Mouse (Mus musculus): ENCODE measurements around the gene Kcnd3. TPM values are rescaled to one million over a fixed set of nuclear protein-coding genes. Genes with fewer than 3 reads are reported as not detected.

Gene Kcnd3
- polyA plus RNA-seq, 1 experiment from 2014 or later, result 0.13 TPM

GRCm38 (mm10) chr3:105573156-105573555 is 121.0 kb downstream of the Kcnd3 start:
- Histone ChIP-seq H3K4me1 (no peaks in the 10 kb centered on the region), H3K27ac (no peak overlapping the region), H3K4me3 (no peak overlapping the region), H3K9me3 (replicated peaks) (no peaks in the 10 kb centered on the region), H3K36me3 (no peaks in the 10 kb centered on the region), H3K27me3 (ENCODE audit: low read depth, poor library complexity, severe bottlenecking) (peaks cover 4% of the 10 kb centered on the region; the same call in 1 of the 2 replicates)
- 78% methylated on average over 2 of the region's 2 CpGs for WGBS
- no peak for DNase-seq (ENCODE audit: low spot score)

GRCm38 (mm10) chr3:105578320-105578719 is 126.2 kb downstream of the Kcnd3 start:
- 76% methylated on average over 3 of the region's 3 CpGs for WGBS
- Histone ChIP-seq H3K27ac (no peak overlapping the region), H3K4me1 (no peaks in the 10 kb centered on the region), H3K27me3 (ENCODE audit: low read depth, poor library complexity, severe bottlenecking) (no peaks in the 10 kb centered on the region), H3K9me3 (replicated peaks) (no peaks in the 10 kb centered on the region), H3K4me3 (no peak overlapping the region), H3K36me3 (no peaks in the 10 kb centered on the region)
- DNase-seq (ENCODE audit: low spot score), result no peak

GRCm38 (mm10) chr3:105581119-105581518 is 129.0 kb downstream of the Kcnd3 start:
- no peaks in the 10 kb centered on the region for H3K36me3 ChIP-seq
- no peak for DNase-seq (ENCODE audit: low spot score)
- no peaks in the 10 kb centered on the region for H3K9me3 ChIP-seq (replicated peaks)
- WGBS, result 69% methylated on average over 6 of the region's 6 CpGs
- H3K27me3 ChIP-seq (ENCODE audit: low read depth, poor library complexity, severe bottlenecking), result no peaks in the 10 kb centered on the region
- H3K4me1 ChIP-seq, result no peaks in the 10 kb centered on the region
- no peak overlapping the region for H3K4me3 ChIP-seq
- no peak overlapping the region for H3K27ac ChIP-seq

GRCm38 (mm10) chr3:105585734-105586159 is 133.6 kb downstream of the Kcnd3 start:
- H3K4me1 ChIP-seq, result no peaks in the 10 kb centered on the region
- no peaks in the 10 kb centered on the region for H3K27me3 ChIP-seq (ENCODE audit: low read depth, poor library complexity, severe bottlenecking)
- no peak for DNase-seq (ENCODE audit: low spot score)
- no peaks in the 10 kb centered on the region for H3K36me3 ChIP-seq
- no peak overlapping the region for H3K4me3 ChIP-seq
- H3K27ac ChIP-seq, result no peak overlapping the region
- WGBS, result 48% methylated on average over 4 of the region's 4 CpGs
- H3K9me3 ChIP-seq (replicated peaks), result no peaks in the 10 kb centered on the region

GRCm38 (mm10) chr3:105590056-105590672 is 138.0 kb downstream of the Kcnd3 start:
- Histone ChIP-seq H3K4me1 (no peaks in the 10 kb centered on the region), H3K27ac (no peak overlapping the region), H3K9me3 (replicated peaks) (no peaks in the 10 kb centered on the region), H3K4me3 (no peak overlapping the region), H3K36me3 (no peaks in the 10 kb centered on the region), H3K27me3 (ENCODE audit: low read depth, poor library complexity, severe bottlenecking) (no peaks in the 10 kb centered on the region)
- no peak for DNase-seq (ENCODE audit: low spot score)
- 80% methylated on average over 15 of the region's 15 CpGs for WGBS

- Histone ChIP-seq H3K9me3 (replicated peaks) (no peaks in the 10 kb centered on the region), H3K4me1 (no peaks in the 10 kb centered on the region), H3K27ac (no peak overlapping the region), H3K36me3 (no peaks in the 10 kb centered on the region), H3K27me3 (ENCODE audit: low read depth, poor library complexity, severe bottlenecking) (no peaks in the 10 kb centered on the region), H3K4me3 (no peak overlapping the region)
- no peak for DNase-seq (ENCODE audit: low spot score)
- WGBS, result 92% methylated on average over 1 of the region's 1 CpGs
Observed at GRCm38 (mm10) chr3:105591766-105592165, 139.6 kb downstream of the Kcnd3 start.

- no peaks in the 10 kb centered on the region for H3K9me3 ChIP-seq (replicated peaks)
- WGBS, result 78% methylated on average over 2 of the region's 2 CpGs
- H3K36me3 ChIP-seq, result no peaks in the 10 kb centered on the region
- no peaks in the 10 kb centered on the region for H3K27me3 ChIP-seq (ENCODE audit: low read depth, poor library complexity, severe bottlenecking)
- H3K4me3 ChIP-seq, result no peak overlapping the region
- DNase-seq (ENCODE audit: low spot score), result no peak
- no peak overlapping the region for H3K27ac ChIP-seq
- no peaks in the 10 kb centered on the region for H3K4me1 ChIP-seq
Observed at GRCm38 (mm10) chr3:105592246-105592645, 140.1 kb downstream of the Kcnd3 start.

GRCm38 (mm10) chr3:105600483-105600882 is 148.4 kb downstream of the Kcnd3 start:
- no peak overlapping the region for H3K4me3 ChIP-seq
- H3K27me3 ChIP-seq (ENCODE audit: low read depth, poor library complexity, severe bottlenecking), result no peaks in the 10 kb centered on the region
- H3K27ac ChIP-seq, result no peak overlapping the region
- 85% methylated on average over 4 of the region's 4 CpGs for whole genome bisulfite sequencing
- no peak for DNase-seq (ENCODE audit: low spot score)
- H3K4me1 ChIP-seq, result no peaks in the 10 kb centered on the region
- H3K36me3 ChIP-seq, result no peaks in the 10 kb centered on the region
- no peaks in the 10 kb centered on the region for H3K9me3 ChIP-seq (replicated peaks)

- no peaks in the 10 kb centered on the region for H3K9me3 ChIP-seq (replicated peaks)
- H3K4me3 ChIP-seq, result no peak overlapping the region
- DNase-seq (ENCODE audit: low spot score), result no peak
- no peaks in the 10 kb centered on the region for H3K27me3 ChIP-seq (ENCODE audit: low read depth, poor library complexity, severe bottlenecking)
- WGBS, result 93% methylated on average over 5 of the region's 5 CpGs
- H3K27ac ChIP-seq, result no peak overlapping the region
- no peaks in the 10 kb centered on the region for H3K36me3 ChIP-seq
- no peaks in the 10 kb centered on the region for H3K4me1 ChIP-seq
Observed at GRCm38 (mm10) chr3:105602966-105603365, 150.8 kb downstream of the Kcnd3 start.

GRCm38 (mm10) chr3:105605726-105606125 is 153.6 kb downstream of the Kcnd3 start:
- WGBS, result 83% methylated on average over 5 of the region's 5 CpGs
- Histone ChIP-seq H3K4me1 (no peaks in the 10 kb centered on the region), H3K4me3 (no peak overlapping the region), H3K27ac (no peak overlapping the region), H3K27me3 (ENCODE audit: low read depth, poor library complexity, severe bottlenecking) (no peaks in the 10 kb centered on the region), H3K9me3 (replicated peaks) (no peaks in the 10 kb centered on the region), H3K36me3 (no peaks in the 10 kb centered on the region)
- no peak for DNase-seq (ENCODE audit: low spot score)

- Histone ChIP-seq H3K4me3 (no peak overlapping the region), H3K4me1 (no peaks in the 10 kb centered on the region), H3K27me3 (ENCODE audit: low read depth, poor library complexity, severe bottlenecking) (no peaks in the 10 kb centered on the region), H3K36me3 (no peaks in the 10 kb centered on the region), H3K9me3 (replicated peaks) (no peaks in the 10 kb centered on the region), H3K27ac (no peak overlapping the region)
- no peak for DNase-seq (ENCODE audit: low spot score)
- WGBS, result 88% methylated on average over 3 of the region's 3 CpGs
Observed at GRCm38 (mm10) chr3:105608857-105609256, 156.7 kb downstream of the Kcnd3 start.

GRCm38 (mm10) chr3:105611531-105612422 is 159.6 kb downstream of the Kcnd3 start:
- Histone ChIP-seq H3K27me3 (ENCODE audit: low read depth, poor library complexity, severe bottlenecking) (no peaks in the 10 kb centered on the region), H3K9me3 (replicated peaks) (no peaks in the 10 kb centered on the region), H3K4me1 (no peaks in the 10 kb centered on the region), H3K4me3 (no peak overlapping the region), H3K27ac (no peak overlapping the region), H3K36me3 (no peaks in the 10 kb centered on the region)
- DNase-seq (ENCODE audit: low spot score), result no peak
- 87% methylated on average over 7 of the region's 7 CpGs for WGBS

GRCm38 (mm10) chr3:105612423-105612814 is 160.3 kb downstream of the Kcnd3 start:
- Histone ChIP-seq H3K4me3 (no peak overlapping the region), H3K27ac (no peak overlapping the region), H3K36me3 (no peaks in the 10 kb centered on the region), H3K9me3 (replicated peaks) (no peaks in the 10 kb centered on the region), H3K4me1 (no peaks in the 10 kb centered on the region), H3K27me3 (ENCODE audit: low read depth, poor library complexity, severe bottlenecking) (no peaks in the 10 kb centered on the region)
- 71% methylated on average over 4 of the region's 4 CpGs for WGBS
- no peak for DNase-seq (ENCODE audit: low spot score)
